Mouse (Mus musculus) liver, adult (tissue): ENCODE results near the gene Otud1.

Experiments
- GATA4 ChIP-seq: IDR thresholded peaks from 2 replicates; pipeline ENCODE4 v1.6.1; 2014; ENCODE audit warnings: mild to moderate bottlenecking, low read length; ENCODE audit not compliant: insufficient replicate concordance

Otud1 gene

DNA sequence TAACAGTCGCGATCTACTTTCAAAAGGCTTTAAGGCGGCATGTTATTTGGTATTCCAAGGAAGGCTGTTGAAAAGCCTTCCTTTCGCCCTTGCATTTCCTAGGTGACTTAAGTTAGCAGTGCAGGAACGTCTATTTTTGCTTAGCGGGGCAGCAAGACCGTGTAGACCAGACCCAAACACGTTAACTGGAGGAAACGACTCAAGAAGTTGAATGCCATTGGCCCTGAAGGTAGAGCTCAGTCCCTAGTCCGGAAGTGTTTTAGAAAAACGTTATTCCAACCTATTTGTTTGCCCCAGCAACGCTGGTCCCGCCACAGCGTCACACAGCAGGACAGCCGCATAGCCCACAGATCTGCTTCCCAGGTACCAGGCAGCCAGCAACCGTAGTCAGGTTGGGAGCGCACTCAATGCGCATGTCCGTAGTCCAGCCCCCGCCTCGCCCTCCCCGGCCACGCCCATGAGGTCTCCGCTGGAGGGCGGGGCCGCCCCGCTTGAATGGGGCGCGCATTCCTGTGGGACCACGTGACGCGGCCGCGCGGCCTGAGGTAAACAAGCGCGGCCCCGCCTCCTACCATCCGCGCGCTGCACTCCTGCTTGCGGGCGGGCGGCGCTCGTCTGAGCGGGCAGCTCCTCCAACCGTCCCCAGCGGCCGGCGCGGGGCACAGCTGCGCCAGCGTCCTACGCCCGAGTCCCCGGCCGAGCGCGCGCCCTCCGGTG is at the start of gene Otud1:
TSS of gene Otud1 (plus strand) at position 595 of the 717 bp plus-strand sequence.
- TF ChIP-seq GATA4: peak; percentile 20; the same call in 1 of the 2 replicates

DNA sequence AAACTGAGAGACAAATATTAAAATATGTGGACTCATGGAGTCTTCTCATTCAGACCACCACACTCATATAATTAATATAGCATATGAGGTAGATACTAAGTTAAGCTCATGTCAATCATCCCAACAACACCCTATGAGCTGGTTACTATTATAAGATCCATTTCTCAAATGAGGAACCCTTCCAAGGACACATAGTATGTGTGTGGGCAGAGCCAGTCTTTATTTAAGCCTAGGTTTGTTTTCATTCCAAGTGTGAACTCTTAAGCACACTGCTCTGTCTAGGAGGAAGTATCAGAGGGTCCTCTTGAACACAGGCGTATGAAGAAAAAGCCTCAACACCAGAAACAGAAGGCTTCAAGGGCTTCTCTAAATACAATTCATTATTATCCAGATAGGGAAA is 49.7 kb upstream of the Otud1 start:
- no peak for TF ChIP-seq GATA4

DNA sequence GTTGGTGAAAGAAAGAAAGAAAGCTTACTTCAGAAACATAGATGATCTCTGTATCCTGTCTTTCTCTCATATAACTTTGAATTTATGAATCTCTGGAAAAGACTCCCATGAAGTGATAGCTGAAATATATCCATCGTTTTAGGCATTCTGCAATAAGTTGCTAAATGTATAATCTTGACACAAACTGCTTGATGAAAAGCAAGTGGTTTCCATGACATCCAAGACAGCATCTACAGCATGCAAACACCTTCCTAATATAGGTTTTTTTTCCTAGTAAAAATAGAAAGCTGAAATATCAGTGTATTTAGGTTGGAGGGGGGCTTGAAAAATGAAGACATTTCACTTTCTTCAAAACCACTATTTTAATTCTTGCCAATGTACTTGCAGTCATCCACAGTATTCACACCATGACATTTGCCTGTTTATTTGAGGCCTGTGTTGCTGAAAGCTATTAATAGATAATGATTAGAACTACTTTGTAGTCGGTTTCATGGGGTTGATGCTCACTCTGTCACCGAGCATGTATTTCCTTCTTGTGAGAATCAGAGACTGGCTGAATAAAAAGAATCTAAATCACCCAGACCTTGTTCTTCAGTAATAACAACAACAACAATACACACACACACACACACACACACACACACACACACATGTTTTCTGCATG is 49.0 kb upstream of the Otud1 start:
- no peak for TF ChIP-seq GATA4

GRCm38 (mm10) chr2:19622041-19622440 is 35.5 kb upstream of the Otud1 start:
- no peak for TF ChIP-seq GATA4

DNA sequence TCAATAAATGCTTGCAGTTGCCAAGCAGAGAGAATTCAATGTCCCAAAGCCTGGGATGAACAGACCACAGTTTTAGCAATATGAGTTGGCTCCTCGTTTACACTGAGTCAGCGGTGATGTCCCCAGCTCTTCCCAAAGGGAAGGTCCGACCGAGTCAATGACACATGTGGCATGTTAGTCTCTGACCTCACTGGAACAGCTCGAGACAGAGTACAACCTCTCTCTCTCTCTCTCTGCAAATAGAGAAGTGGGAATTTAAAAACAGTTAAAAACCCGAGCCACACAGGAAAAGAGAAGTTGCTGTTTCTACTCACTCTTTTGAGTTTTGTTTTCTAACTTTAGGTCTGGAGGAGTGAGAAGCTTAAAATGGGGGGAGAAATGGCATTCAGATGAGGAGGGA is 30.5 kb upstream of the Otud1 start:
- TF ChIP-seq GATA4: no peak

DNA sequence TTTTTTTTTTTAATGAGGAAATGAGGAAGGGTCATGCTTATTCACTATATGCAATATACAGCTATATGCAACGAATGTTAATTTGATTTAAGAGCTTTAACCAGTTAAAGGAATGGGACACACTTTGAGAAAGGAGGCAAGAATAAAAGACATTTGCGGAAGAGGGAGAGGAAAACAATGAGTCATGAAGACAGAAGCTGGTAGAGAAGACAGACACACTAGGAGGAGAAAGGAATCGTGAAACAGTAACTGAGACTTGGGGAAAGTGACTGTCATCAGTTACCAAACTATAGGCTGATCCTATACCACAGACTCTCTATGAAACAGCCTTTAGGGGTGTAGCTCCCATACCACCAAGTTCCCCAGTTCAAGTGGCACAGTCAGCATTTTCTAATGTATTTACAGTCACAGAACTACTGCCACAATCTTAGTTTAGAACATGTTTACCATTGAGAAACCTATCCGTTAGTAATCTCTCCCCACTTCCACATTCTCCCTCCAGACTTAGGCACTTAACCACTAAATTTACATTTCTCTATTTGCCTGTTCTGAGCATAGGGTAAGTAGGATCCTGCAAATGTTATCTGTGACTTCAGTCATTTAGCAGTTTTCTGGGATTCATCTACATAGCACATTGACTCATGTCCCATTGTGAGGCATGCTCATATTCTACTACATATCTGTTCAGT is 29.5 kb upstream of the Otud1 start:
- no peak for TF ChIP-seq GATA4

DNA sequence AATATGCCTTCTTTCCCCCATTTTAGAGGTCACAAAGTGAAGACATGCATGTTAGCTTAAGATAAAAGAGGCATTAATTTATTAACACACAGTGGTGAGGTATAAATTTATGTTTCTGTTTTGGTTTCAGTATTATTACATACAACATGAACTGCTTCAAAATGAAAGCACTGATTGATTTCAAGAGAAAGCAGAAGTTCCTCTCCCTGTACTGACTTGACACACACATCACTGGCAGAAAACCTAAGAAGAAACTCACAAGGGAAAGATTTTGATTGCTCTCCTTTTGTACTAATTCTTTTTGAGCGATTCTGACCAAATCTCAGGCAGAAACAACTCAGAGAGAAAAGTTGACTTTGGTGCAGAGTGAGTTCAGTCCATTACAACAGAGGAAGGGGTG is 27.0 kb upstream of the Otud1 start:
- TF ChIP-seq GATA4: no peak

DNA sequence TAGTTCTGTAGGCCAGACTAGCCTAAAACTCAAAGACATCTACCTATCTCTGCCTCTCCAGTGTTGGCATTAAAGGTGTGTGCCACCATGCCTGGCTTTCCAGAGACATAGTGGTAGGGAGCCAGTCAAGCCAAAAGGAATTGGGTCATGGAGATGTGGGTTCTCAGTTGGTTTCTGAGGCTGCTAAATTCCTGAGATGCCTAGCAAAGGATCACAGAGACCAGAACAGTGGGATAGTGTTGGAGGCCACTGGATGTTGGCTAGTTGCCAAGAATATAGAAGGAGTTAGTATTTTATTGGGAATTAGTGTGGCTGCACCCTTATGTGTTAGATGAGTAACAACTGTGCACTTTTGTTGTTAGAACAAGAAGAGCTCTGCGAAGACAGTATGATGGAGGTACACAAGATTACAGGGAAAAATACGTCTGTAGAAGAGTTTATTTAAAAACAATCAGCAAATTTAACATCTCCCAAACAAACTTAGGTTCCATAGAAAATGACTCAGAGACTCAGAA is 24.1 kb upstream of the Otud1 start:
- no peak for TF ChIP-seq GATA4

DNA sequence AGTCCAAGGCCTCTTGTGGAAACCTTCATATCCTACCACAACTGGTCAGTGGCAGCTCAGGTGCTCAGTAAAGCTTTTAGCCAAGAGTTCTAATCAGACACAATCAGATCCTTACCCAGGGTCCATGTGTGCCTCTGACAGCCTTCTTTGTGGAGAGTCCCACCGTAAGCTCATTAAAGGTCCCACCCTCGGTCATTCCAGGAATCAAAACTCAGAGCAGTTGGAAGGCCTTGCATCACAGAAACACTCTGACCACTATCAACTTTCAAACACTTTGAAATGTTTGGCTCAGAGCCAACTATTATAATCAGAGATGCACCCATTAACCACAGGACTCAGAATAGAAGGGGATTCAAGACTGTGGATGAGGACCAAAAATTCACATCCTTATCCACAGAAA is 12.4 kb upstream of the Otud1 start:
- no peak for TF ChIP-seq GATA4

DNA sequence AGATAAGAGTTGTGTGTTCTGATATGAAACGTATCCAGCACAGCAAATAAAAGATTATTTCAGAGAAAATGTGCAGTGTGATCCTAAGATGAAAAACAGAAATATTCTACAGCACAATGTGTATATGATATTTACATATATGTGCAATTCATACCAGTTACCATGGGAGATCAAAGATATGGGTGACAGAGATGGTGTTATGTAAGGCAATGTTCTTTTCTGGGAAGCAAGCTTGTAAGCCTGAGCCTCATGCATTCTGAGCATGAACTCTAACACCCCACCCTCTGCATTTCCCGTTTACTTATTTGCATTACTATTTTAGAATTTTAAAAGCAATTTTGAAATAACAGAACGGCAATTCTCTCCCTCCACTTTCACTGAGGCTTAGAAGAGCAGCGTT is 11.4 kb upstream of the Otud1 start:
- TF ChIP-seq GATA4: no peak

GRCm38 (mm10) chr2:19646910-19647309 is 10.6 kb upstream of the Otud1 start:
- TF ChIP-seq GATA4: no peak

GRCm38 (mm10) chr2:19656436-19656835 is 1.1 kb upstream of the Otud1 start:
- no peak for TF ChIP-seq GATA4

GRCm38 (mm10) chr2:19657881-19658589 is 483 bp downstream of the Otud1 start:
- TF ChIP-seq GATA4: no peak

- TF ChIP-seq GATA4: no peak
These were observed 1.3 kb downstream of the Otud1 start for GRCm38 (mm10) chr2:19658661-19659384.

DNA sequence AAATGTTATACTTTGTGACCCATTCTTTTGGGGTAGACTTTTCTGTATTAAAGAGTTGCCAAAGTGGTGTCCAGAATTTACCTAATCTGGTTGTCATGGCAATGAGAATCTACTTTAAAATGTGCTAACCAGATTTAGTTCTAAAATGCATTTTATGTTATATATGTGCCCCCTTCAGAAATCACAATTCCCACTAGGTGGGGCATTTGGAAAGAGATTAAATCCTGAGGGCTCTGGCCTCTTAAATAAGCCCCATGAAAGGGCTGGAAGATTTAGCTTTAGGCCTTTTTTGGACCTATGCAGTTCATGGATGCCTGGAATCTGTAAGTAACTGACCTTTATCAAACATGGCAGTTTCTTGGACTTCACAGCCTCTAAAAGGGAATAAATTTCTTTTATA is 3.3 kb downstream of the Otud1 start:
- TF ChIP-seq GATA4: no peak
